Mouse (Mus musculus) heart, adult 2 months (tissue): ENCODE results near the gene A730071L15Rik.

Source experiments
- CTCF ChIP-seq: fragments of 200-600 bp; IDR thresholded peaks from 2 replicates; pipeline ENCODE4 v1.8.1; 2022; ENCODE audit warnings: antibody characterized with exemption, mild to moderate bottlenecking, moderate library complexity
- EP300 ChIP-seq: fragments of 200-500 bp; IDR thresholded peaks from 2 replicates; pipeline ENCODE4 v1.6.1; 2011; ENCODE audit warnings: low read depth, low read length, control low read depth; ENCODE audit not compliant: insufficient read depth
- POLR2A ChIP-seq: fragments of 200-500 bp; IDR thresholded peaks from 2 replicates; pipeline ENCODE4 v1.6.1; 2011; ENCODE audit warnings: mild to moderate bottlenecking, low read depth, low read length, control low read depth; ENCODE audit not compliant: insufficient read depth

GRCm38 (mm10) chr11:6161549-6161948 is 38.3 kb upstream of the A730071L15Rik start:
- TF ChIP-seq CTCF (no peak), EP300 (no peak), POLR2A (no peak)
